Mouse (Mus musculus): ENCODE measurements around the gene Bcl2l1. TPM values are rescaled to one million over a fixed set of nuclear protein-coding genes. Genes with fewer than 3 reads are reported as not detected.

The Bcl2l1 gene
- polyA plus RNA-seq, 2 experiments = 46.8 to 91.2 TPM

DNA sequence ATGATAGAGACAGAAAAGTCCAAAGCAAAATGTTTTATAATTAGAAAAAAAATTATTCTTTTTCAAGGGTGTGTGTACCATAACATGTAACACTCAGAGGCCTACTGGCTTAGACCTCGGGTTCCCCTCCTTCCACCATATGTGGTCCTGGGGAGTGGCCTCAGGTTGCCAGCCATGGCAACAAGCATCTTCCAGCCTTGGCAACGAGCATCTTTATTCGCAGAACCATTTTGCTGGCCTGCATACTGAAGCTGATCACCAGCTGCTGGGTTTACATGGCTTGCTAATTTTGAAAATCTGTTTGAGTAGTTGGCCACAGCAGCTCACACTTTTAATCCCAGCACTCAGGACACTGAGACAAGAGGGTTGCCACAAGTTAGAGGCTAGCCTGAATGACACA, 55.5 kb downstream of the Bcl2l1 start:
- Histone ChIP-seq H3K9me3 (ENCODE audit: control insufficient read depth, low read length) (no peaks in the 10 kb centered on the region), H3K4me1 (ENCODE audit: control insufficient read depth, insufficient read depth, low read length) (no peaks in the 10 kb centered on the region), H3K4me2 (replicated peaks; ENCODE audit: low read depth, low read length, severe bottlenecking) (no peak overlapping the region), H3K27me3 (ENCODE audit: control insufficient read depth, insufficient read depth, low read length) (no peaks in the 10 kb centered on the region), H3K36me3 (ENCODE audit: control insufficient read depth, insufficient read depth, low read length) (peaks cover 22% of the 10 kb centered on the region), H3K4me3 (replicated peaks; ENCODE audit: low read length) (no peak overlapping the region), H3K9ac (ENCODE audit: low read depth, low read length, severe bottlenecking) (no peak overlapping the region), H3K27ac (replicated peaks; ENCODE audit: low read depth, low read length) (no peak overlapping the region)
- WGBS = 80% methylated on average over 3 of the region's 3 CpGs
- TF ChIP-seq POLR2A (IDR thresholded peaks at IDR 0.05; ENCODE audit: borderline replicate concordance, extremely low read depth, insufficient read depth, insufficient read length) = no peak
- DNase-seq (ENCODE audit: low spot score) (no peak), ATAC-seq (ENCODE audit: low FRiP score, low read depth) (no peak)

DNA sequence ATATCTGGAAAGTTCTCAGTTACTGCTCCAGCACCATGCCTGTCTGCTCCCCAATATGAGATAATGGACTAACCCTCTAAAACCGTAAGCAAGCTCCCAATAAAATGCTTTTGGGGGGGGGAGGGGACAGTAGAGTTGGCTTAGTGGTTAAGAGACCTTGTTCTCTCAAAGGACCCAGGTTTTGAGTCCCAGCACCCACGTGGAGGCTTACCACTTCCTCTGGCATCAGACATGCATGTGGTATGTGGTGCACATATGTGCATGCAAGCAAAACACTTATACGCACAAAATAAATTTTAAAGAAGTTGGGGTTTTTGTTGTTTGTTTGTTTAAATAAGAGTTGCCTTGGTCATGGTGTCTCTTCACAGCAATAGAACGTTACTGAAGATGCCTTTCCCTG, 56.2 kb downstream of the Bcl2l1 start:
- ATAC-seq (ENCODE audit: low FRiP score, low read depth) (no peak), DNase-seq (ENCODE audit: low spot score) (no peak)
- H3K4me1 ChIP-seq (ENCODE audit: control insufficient read depth, insufficient read depth, low read length) = no peaks in the 10 kb centered on the region
- no peaks in the 10 kb centered on the region for H3K9me3 ChIP-seq (ENCODE audit: control insufficient read depth, low read length)
- no peak overlapping the region for H3K4me3 ChIP-seq (replicated peaks; ENCODE audit: low read length)
- no peak overlapping the region for H3K4me2 ChIP-seq (replicated peaks; ENCODE audit: low read depth, low read length, severe bottlenecking)
- H3K9ac ChIP-seq (ENCODE audit: low read depth, low read length, severe bottlenecking) = no peak overlapping the region
- no peak overlapping the region for H3K27ac ChIP-seq (replicated peaks; ENCODE audit: low read depth, low read length)
- H3K36me3 ChIP-seq (ENCODE audit: control insufficient read depth, insufficient read depth, low read length) = peaks cover 15% of the 10 kb centered on the region
- no peak for TF ChIP-seq POLR2A (IDR thresholded peaks at IDR 0.05; ENCODE audit: borderline replicate concordance, extremely low read depth, insufficient read depth, insufficient read length)
- H3K27me3 ChIP-seq (ENCODE audit: control insufficient read depth, insufficient read depth, low read length) = no peaks in the 10 kb centered on the region
- WGBS = 62% methylated on average over 4 of the region's 4 CpGs

DNA sequence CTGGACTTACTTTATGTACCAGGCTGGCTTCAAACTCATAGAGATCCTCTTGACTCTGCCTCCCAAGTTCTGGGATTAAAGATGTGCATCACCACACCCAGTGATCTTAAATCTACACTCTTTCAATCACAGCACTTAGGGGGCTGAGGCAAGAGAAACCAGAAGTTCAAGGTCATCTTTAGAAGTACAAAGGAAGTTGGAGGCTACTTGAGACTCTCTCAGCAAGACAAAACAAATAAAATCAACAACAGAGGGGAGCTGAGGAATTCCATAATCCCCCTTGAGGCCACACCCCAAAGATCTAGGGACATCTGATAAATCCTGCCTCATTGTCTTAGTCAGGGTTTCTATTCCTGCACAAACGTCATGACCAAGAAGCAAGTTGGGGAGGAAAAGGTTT, 59.3 kb downstream of the Bcl2l1 start:
- WGBS = 27% methylated on average over 1 of the region's 1 CpGs
- Histone ChIP-seq H3K4me2 (replicated peaks; ENCODE audit: low read depth, low read length, severe bottlenecking) (no peak overlapping the region), H3K27me3 (ENCODE audit: control insufficient read depth, insufficient read depth, low read length) (no peaks in the 10 kb centered on the region), H3K4me1 (ENCODE audit: control insufficient read depth, insufficient read depth, low read length) (no peaks in the 10 kb centered on the region), H3K36me3 (ENCODE audit: control insufficient read depth, insufficient read depth, low read length) (no peaks in the 10 kb centered on the region), H3K27ac (replicated peaks; ENCODE audit: low read depth, low read length) (no peak overlapping the region), H3K9me3 (ENCODE audit: control insufficient read depth, low read length) (no peaks in the 10 kb centered on the region), H3K4me3 (replicated peaks; ENCODE audit: low read length) (no peak overlapping the region), H3K9ac (ENCODE audit: low read depth, low read length, severe bottlenecking) (no peak overlapping the region)
- ATAC-seq (ENCODE audit: low FRiP score, low read depth) = no peak
- DNase-seq (ENCODE audit: low spot score) = no peak
- no peak for TF ChIP-seq POLR2A (IDR thresholded peaks at IDR 0.05; ENCODE audit: borderline replicate concordance, extremely low read depth, insufficient read depth, insufficient read length)

- Histone ChIP-seq H3K9me3 (ENCODE audit: control insufficient read depth, low read length) (no peaks in the 10 kb centered on the region), H3K27ac (replicated peaks; ENCODE audit: low read depth, low read length) (no peak overlapping the region), H3K27me3 (ENCODE audit: control insufficient read depth, insufficient read depth, low read length) (no peaks in the 10 kb centered on the region), H3K9ac (ENCODE audit: low read depth, low read length, severe bottlenecking) (no peak overlapping the region), H3K36me3 (ENCODE audit: control insufficient read depth, insufficient read depth, low read length) (no peaks in the 10 kb centered on the region), H3K4me2 (replicated peaks; ENCODE audit: low read depth, low read length, severe bottlenecking) (no peak overlapping the region), H3K4me1 (ENCODE audit: control insufficient read depth, insufficient read depth, low read length) (no peaks in the 10 kb centered on the region; the same call in 1 of the 2 replicates), H3K4me3 (replicated peaks; ENCODE audit: low read length) (no peak overlapping the region)
- DNase-seq (ENCODE audit: low spot score) (no peak), ATAC-seq (ENCODE audit: low FRiP score, low read depth) (no peak)
- TF ChIP-seq POLR2A (IDR thresholded peaks at IDR 0.05; ENCODE audit: borderline replicate concordance, extremely low read depth, insufficient read depth, insufficient read length) = no peak
- WGBS = 85% methylated on average over 9 of the region's 9 CpGs
These were observed 60.0 kb downstream of the Bcl2l1 start for GRCm38 (mm10) chr2:152771571-152771970.

- Histone ChIP-seq H3K4me2 (replicated peaks; ENCODE audit: low read depth, low read length, severe bottlenecking) (no peak overlapping the region), H3K36me3 (ENCODE audit: control insufficient read depth, insufficient read depth, low read length) (no peaks in the 10 kb centered on the region), H3K27me3 (ENCODE audit: control insufficient read depth, insufficient read depth, low read length) (no peaks in the 10 kb centered on the region), H3K4me1 (ENCODE audit: control insufficient read depth, insufficient read depth, low read length) (peaks cover 15% of the 10 kb centered on the region), H3K9ac (ENCODE audit: low read depth, low read length, severe bottlenecking) (no peak overlapping the region), H3K4me3 (replicated peaks; ENCODE audit: low read length) (no peak overlapping the region), H3K9me3 (ENCODE audit: control insufficient read depth, low read length) (no peaks in the 10 kb centered on the region), H3K27ac (replicated peaks; ENCODE audit: low read depth, low read length) (no peak overlapping the region)
- TF ChIP-seq POLR2A (IDR thresholded peaks at IDR 0.05; ENCODE audit: borderline replicate concordance, extremely low read depth, insufficient read depth, insufficient read length) = no peak
- WGBS = 80% methylated on average over 7 of the region's 7 CpGs
- no peak for DNase-seq (ENCODE audit: low spot score)
- no peak for ATAC-seq (ENCODE audit: low FRiP score, low read depth)
These were observed 61.9 kb downstream of the Bcl2l1 start for GRCm38 (mm10) chr2:152769677-152770076.

Measured in limb, embryonic 14.5 days (tissue).